Mouse (Mus musculus) embryo, embryonic 11.5 days (tissue): ENCODE measurements around the gene Meis3.

Experiments
- DNase-seq: peaks from one replicate; pipeline ENCODE4 v3.0.0-alpha.2; 2012; ENCODE audit warnings: low read depth, low spot score

Meis3 gene

DNA sequence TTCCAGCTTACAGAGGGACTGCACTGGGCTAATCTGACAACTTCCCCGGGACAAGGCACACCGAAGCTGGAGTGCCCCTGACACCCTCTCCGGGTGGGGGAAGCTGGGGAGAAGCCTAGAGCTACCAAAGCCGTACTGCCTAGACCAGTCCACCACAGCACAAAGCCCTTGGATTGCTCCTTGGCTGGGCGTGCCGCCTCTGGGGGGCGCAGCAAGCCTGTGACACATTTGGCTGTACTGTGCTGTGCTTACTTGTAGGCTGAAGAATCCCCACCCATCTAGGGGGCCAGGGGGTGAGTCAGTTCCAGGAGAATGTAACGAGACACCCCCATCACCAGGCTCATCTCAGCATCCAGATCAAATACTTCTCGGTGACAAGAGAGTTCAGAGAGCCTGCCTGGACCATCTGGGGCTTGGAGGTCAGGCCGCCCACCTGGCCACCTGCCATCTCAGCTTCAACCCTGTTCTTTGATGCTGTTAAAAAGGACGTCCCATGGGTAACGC is 36.0 kb downstream of the Meis3 start:
- DNase-seq: no peak

DNA sequence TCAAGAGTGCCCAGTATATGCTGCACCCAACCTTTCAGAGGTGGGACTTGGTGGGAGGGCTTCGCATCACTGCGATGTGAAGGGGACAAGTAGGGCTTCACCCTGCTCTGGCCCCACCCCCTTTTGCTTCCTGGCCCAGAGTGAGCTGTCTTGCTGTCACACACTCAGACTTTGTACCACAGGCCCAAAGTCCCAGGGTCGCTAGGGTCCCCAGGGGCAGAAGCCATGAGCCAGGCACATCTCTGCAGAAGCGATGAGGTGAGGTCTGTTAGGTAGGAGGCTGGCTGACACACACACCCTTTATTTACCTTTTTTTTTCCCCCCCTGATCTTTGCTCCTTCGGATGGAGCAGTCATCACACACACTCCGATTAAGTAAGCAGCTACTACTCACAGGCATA is 38.3 kb downstream of the Meis3 start:
- DNase-seq: no peak

DNA sequence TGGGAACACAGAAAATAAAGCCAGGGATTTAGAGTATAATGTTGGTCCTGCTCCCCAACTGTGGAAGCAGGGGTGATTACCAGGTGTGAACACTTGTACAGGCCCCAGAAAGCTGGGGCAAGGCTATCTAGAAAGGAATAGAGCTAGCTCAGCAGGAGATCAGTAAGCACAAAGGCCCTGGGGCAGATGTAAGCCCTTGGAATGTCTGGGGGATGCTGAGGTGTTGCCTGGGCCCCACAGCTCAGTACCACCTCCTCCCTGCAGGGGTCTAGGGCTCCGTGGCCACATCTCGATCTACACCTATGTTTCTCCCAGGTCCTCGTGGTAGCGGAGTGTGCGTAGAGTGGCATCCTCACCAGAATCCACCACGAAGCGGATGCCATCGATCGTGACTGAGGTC is 39.1 kb downstream of the Meis3 start:
- no peak for DNase-seq

DNA sequence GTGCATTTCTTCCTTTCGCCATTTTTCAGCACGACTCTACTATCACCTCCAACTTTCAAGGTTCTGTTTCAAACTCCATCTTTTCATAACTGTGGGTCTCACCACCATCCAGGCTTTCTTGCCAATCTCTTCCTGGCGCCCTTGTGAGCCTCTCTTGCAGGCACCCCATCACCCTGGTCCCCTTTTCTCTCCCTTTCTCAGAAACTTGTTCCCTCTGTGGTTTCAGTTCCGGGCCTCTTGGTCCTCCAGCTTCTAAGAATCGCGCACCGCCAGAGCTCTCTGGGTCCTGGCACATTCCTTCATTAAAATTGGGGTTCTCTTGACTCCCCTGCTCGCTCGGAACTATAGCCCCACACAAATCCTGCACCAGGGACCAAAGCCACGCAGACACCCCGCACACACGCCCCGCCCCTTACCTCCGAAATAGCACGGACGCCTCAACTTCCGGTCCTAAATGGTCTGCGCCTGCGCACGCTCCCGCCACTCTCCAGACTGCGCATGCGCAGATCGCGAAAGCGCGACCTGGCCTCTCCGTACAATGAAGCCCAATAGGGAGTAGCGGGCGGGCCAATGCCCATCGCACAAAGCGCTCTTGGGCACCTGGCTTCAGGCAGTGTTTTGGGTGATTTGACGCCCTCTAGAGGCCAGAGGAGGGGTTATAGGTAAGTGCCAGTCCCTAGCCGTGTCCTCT is 46.8 kb downstream of the Meis3 start, which contains the start of gene Dhx34:
TSS of gene Dhx34 (minus strand) at position 456 of the 691 bp plus-strand sequence.
- peak; percentile 97 for DNase-seq

DNA sequence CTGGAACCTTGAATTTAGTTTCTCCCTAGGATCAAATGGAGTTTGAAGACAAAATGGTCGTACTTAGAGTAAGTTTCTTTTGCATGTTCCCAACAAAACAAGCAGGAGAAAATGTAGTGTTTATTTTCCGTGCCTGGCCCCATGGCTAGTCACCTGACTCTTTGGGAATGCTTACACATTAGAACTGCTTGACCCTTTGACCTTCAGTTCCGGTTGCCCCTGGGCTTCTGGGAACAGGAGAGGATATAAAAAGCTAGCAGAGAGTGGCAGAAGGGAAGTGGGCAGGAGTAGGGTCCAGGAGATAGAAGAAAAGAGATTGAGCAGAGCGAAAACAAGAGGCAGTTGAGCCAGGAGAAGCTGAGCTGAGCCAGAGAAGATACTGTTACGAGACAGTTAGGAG is 55.0 kb downstream of the Meis3 start:
- DNase-seq: peak; percentile 34
